8 mouse cellular contexts compared by ENCODE assay signal in genomic region chr4:129743010-129743390, GRCm38 (mm10). TPM values are rescaled to one million over a fixed set of nuclear protein-coding genes. Genes with fewer than 3 reads are reported as not detected.
DNase-seq lines count a peak whose midpoint lies in the region; ATAC-seq and TF ChIP-seq lines count a peak whose summit lies in the region.

No protein-coding gene starts in this region.

- H3K36me3 ChIP-seq in kidney, adult 2 months (ENCODE audit: control insufficient read depth, insufficient read depth, low read length), result no peaks in the 10 kb centered on the region
- H3K36me3 ChIP-seq in ES-Bruce4 (ENCODE audit: control insufficient read depth, insufficient read depth, low read length, poor library complexity, severe bottlenecking), result 0 out of 2 replicates have a peak, but pooled peaks cover 3% of the 10 kb centered on the region
- H3K36me3 ChIP-seq in embryonic facial prominence, embryonic 10.5 days (replicated peaks), result peaks cover 19% of the 10 kb centered on the region
- no peaks in the 10 kb centered on the region; the same call in 1 of the 2 replicates for H3K36me3 ChIP-seq in hindbrain, embryonic 14.5 days (replicated peaks; ENCODE audit: control insufficient read depth, insufficient read depth)
- no peaks in the 10 kb centered on the region for H3K36me3 ChIP-seq in macrophage (ENCODE audit: inconsistent target)

- TF ChIP-seq POLR2A in kidney, adult 2 months (IDR thresholded peaks at IDR 0.05; ENCODE audit: low read depth, low read length), result no peak
- TF ChIP-seq POLR2A in ES-Bruce4 (IDR thresholded peaks at IDR 0.05; ENCODE audit: insufficient read depth, low read length), result no peak

- 17% methylated on average over 7 of the region's 7 CpGs for WGBS in kidney, adult 2 months
- WGBS in embryonic facial prominence, embryonic 10.5 days, result 8% methylated on average over 7 of the region's 7 CpGs
- WGBS in hindbrain, embryonic 14.5 days, result 9% methylated on average over 7 of the region's 7 CpGs
- 5% methylated on average over 7 of the region's 7 CpGs for WGBS in macrophage (ENCODE audit: missing documents)

- H3K27me3 ChIP-seq in kidney, adult 2 months (replicated peaks; ENCODE audit: control insufficient read depth, insufficient read depth, low read length), result no peaks in the 10 kb centered on the region
- no peaks in the 10 kb centered on the region for H3K27me3 ChIP-seq in ES-Bruce4 (ENCODE audit: control insufficient read depth, insufficient read depth, low read length, poor library complexity, severe bottlenecking)
- H3K27me3 ChIP-seq in embryonic facial prominence, embryonic 10.5 days (replicated peaks; ENCODE audit: low read depth, poor library complexity, severe bottlenecking), result no peaks in the 10 kb centered on the region
- no peaks in the 10 kb centered on the region for H3K27me3 ChIP-seq in hindbrain, embryonic 14.5 days (ENCODE audit: control insufficient read depth, insufficient read depth, low read length)

- H3K4me2 ChIP-seq in hindbrain, embryonic 14.5 days (replicated peaks), result peak overlapping the region; percentile 71

- no peak for TF ChIP-seq CTCF in kidney, adult 2 months (conservative IDR thresholded peaks at IDR 0.05; ENCODE audit: insufficient read depth, insufficient read length, low read depth, low read length)
- no peak for TF ChIP-seq CTCF in ES-Bruce4 (IDR thresholded peaks at IDR 0.05; ENCODE audit: low read depth, low read length)

- peak overlapping the region; percentile 58 for H3K4me3 ChIP-seq in kidney, adult 2 months (ENCODE audit: insufficient read depth, low read depth, low read length)
- H3K4me3 ChIP-seq in ES-Bruce4 (ENCODE audit: low read depth, low read length) (peak overlapping the region; percentile 87), macrophage (ENCODE audit: inconsistent target) (peak overlapping the region; percentile 47)
- peak overlapping the region; percentile 81 for H3K4me3 ChIP-seq in embryonic facial prominence, embryonic 10.5 days
- peak overlapping the region; percentile 99 for H3K4me3 ChIP-seq in hindbrain, embryonic 14.5 days (replicated peaks; ENCODE audit: low read length)

- peak overlapping the region; percentile 86 for H3K9ac ChIP-seq in ES-Bruce4 (ENCODE audit: low read depth, poor library complexity, severe bottlenecking)
- H3K9ac ChIP-seq in hindbrain, embryonic 14.5 days, result peak overlapping the region; percentile 99

- TF ChIP-seq EP300 in ES-Bruce4 (IDR thresholded peaks at IDR 0.05; ENCODE audit: insufficient read depth, low read depth, low read length), result no peak

- DNase-seq in kidney, adult 2 months, result no peak
- DNase-seq in kidney, postnatal 25 days, result no peak
- no peak for DNase-seq in embryonic facial prominence, embryonic 10.5 days (ENCODE audit: low spot score)
- no peak for DNase-seq in hindbrain, embryonic 14.5 days (ENCODE audit: low spot score)
- DNase-seq in T-cell, adult 2 months (ENCODE audit: low spot score), result no peak

- H3K27ac ChIP-seq in kidney, adult 2 months (ENCODE audit: insufficient read depth, low read depth, low read length), result peak overlapping the region; percentile 85
- H3K27ac ChIP-seq in ES-Bruce4 (ENCODE audit: insufficient read depth, low read length) (peak overlapping the region; percentile 67), macrophage (peak overlapping the region; percentile 95)
- H3K27ac ChIP-seq in embryonic facial prominence, embryonic 10.5 days (replicated peaks), result peak overlapping the region; percentile 98
- peak overlapping the region; percentile 99 for H3K27ac ChIP-seq in hindbrain, embryonic 14.5 days

- H3K79me2 ChIP-seq in macrophage (ENCODE audit: inconsistent target), result peaks cover 38% of the 10 kb centered on the region

- peaks cover 4% of the 10 kb centered on the region; the same call in 1 of the 2 replicates for H3K4me1 ChIP-seq in kidney, adult 2 months (ENCODE audit: control insufficient read depth, insufficient read depth, low read length)
- H3K4me1 ChIP-seq in ES-Bruce4 (ENCODE audit: control insufficient read depth, insufficient read depth, low read length), result peaks cover 2% of the 10 kb centered on the region
- H3K4me1 ChIP-seq in embryonic facial prominence, embryonic 10.5 days, result peaks cover 29% of the 10 kb centered on the region
- peaks cover 32% of the 10 kb centered on the region for H3K4me1 ChIP-seq in hindbrain, embryonic 14.5 days (replicated peaks; ENCODE audit: control insufficient read depth, insufficient read depth, low read length)

- no peak for ATAC-seq in hindbrain, embryonic 14.5 days (ENCODE audit: low FRiP score)
- no peak for ATAC-seq in frontal cortex, adult (ENCODE audit: low TSS enrichment)

- no peaks in the 10 kb centered on the region for H3K9me3 ChIP-seq in ES-Bruce4 (replicated peaks; ENCODE audit: control insufficient read depth, insufficient read depth, low read length, poor library complexity, severe bottlenecking)
- no peaks in the 10 kb centered on the region for H3K9me3 ChIP-seq in embryonic facial prominence, embryonic 10.5 days
- H3K9me3 ChIP-seq in hindbrain, embryonic 14.5 days (ENCODE audit: control insufficient read depth, low read length), result no peaks in the 10 kb centered on the region

RNA-seq across cellular contexts. Expression of gene Khdrbs1, which starts 0.9 kb away (rescaled TPM):
- 16.0 TPM in 2 replicates for polyA plus RNA-seq in kidney, adult 2 months (2012; rRNA removed)
- 179 and 182 TPM in 2 replicates for polyA plus RNA-seq in ES-Bruce4 (2011; ENCODE audit: insufficient read depth, insufficient read length, low read depth, missing spikeins)
- polyA plus RNA-seq in embryonic facial prominence, embryonic 10.5 days (2016; fragmentation: Nextera tagmentation; extraction: Ambion mirVana), result 156 and 166 TPM in 2 replicates
- polyA plus RNA-seq in hindbrain, embryonic 14.5 days (2014; fragmentation: Nextera tagmentation; extraction: Ambion mirVana), result 120 and 125 TPM in 2 replicates
- total RNA-seq in macrophage (2018; cell fraction: chromatin; rRNA removed), result 100 to 1,000 TPM in 22 of 26 experiments, 10 to 100 TPM in 4; 78.6 to 300 (median 190) TPM
- total RNA-seq in macrophage (2018; cell fraction: cytosol; rRNA removed), result 10 to 100 TPM; 50.6 to 74.3 (median 65.3) TPM
- total RNA-seq in macrophage (2018; cell fraction: nucleus; rRNA removed), result 100 to 1,000 TPM in 16 of 26 experiments, 10 to 100 TPM in 10; 64.4 to 276 (median 115) TPM
- polyA plus RNA-seq in macrophage (2018), result 60.8 to 81.1 TPM (median 62.9 TPM) in 3 replicates

RNA-seq across cellular contexts. Expression of gene Tmem39b, which starts 46.4 kb away (rescaled TPM):
- 28.5 and 34.0 TPM in 2 replicates for polyA plus RNA-seq in kidney, adult 2 months (2012; rRNA removed)
- 14.8 and 16.1 TPM in 2 replicates for polyA plus RNA-seq in ES-Bruce4 (2011; ENCODE audit: insufficient read depth, insufficient read length, low read depth, missing spikeins)
- 14.3 and 14.7 TPM in 2 replicates for polyA plus RNA-seq in embryonic facial prominence, embryonic 10.5 days (2016; fragmentation: Nextera tagmentation; extraction: Ambion mirVana)
- polyA plus RNA-seq in hindbrain, embryonic 14.5 days (2014; fragmentation: Nextera tagmentation; extraction: Ambion mirVana), result 25.6 and 29.5 TPM in 2 replicates
- total RNA-seq in macrophage (2018; cell fraction: chromatin; rRNA removed), result 10 to 100 TPM in 4 of 26 experiments, 1 to 10 TPM in 19, under 1 TPM in 3; 0.52 to 14.4 (median 4.4) TPM
- total RNA-seq in macrophage (2018; cell fraction: cytosol; rRNA removed), result 1 to 10 TPM; 2.9 to 8.6 (median 5.6) TPM
- 10 to 100 TPM in 1 of 26 experiments, 1 to 10 TPM in 25; 1.7 to 11.9 (median 4.7) TPM for total RNA-seq in macrophage (2018; cell fraction: nucleus; rRNA removed)
- 4.1 to 7.6 TPM (median 5.6 TPM) in 3 replicates for polyA plus RNA-seq in macrophage (2018)

Comparison
In these comparisons a context has a peak if more than half of its experiments do, and no peak if none do; other contexts are left out.
1. H3K4me3 ChIP-seq: peak in every context shown above with its lines; median percentile 99 in hindbrain, embryonic 14.5 days; 87 in ES-Bruce4; 81 in embryonic facial prominence, embryonic 10.5 days; 58 in kidney, adult 2 months; 47 in macrophage.